Mouse (Mus musculus) stomach, postnatal 0 days (tissue): ENCODE data around the gene Prodh2.

Experiments
- CTCF ChIP-seq: IDR thresholded peaks from 2 replicates; pipeline ENCODE4 v1.5.1; 2016; ENCODE audit warnings: antibody characterized with exemption, low read depth, mild to moderate bottlenecking, moderate library complexity
- EP300 ChIP-seq: optimal IDR thresholded peaks from 2 replicates; pipeline ENCODE3; 2016; ENCODE audit warnings: antibody characterized with exemption

DNA sequence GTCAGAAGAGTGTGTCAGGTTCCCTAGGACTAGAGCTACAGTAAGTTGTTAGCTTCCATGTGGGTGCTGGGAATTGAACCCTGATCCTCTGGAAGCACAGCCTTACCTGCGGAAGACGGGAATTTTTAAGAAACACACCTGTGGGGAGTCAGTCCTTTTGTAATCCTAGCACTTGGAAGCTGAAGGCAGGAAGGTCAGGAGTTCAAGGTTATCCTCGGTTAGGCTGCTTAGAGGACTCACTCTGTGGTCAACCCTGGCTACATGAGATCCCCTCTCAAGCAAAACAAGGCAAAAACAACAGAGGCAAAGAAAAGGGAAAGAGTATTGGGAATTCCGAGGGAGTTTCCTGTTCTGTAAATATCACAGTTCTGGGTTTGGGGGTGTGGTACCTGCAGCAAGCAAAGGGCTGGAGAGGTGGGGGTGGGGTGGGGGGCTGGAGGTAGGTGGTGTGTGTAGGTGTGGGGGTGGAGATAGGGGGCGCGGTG is 28.6 kb upstream of the Prodh2 start:
- TF ChIP-seq CTCF (no peak), EP300 (no peak)
